Mouse (Mus musculus): ENCODE measurements around the gene Col24a1.

- TF ChIP-seq USF1 (IDR thresholded peaks at IDR 0.05; ENCODE audit: low read depth) (no peak), E2F4 (IDR thresholded peaks at IDR 0.05; ENCODE audit: insufficient read depth) (no peak), CEBPB (IDR thresholded peaks at IDR 0.05; ENCODE audit: insufficient read depth, poor library complexity, severe bottlenecking) (no peak), MAX (IDR thresholded peaks at IDR 0.05; ENCODE audit: low read depth) (no peak), POLR2A (IDR thresholded peaks at IDR 0.05; ENCODE audit: insufficient read length, low read depth) (no peak), MYOD1 (IDR thresholded peaks at IDR 0.05; ENCODE audit: control insufficient read depth in 1 of 3, insufficient read length in 2 of 3, low read depth in 2 of 3) (peak in 2 of 3 experiments; percentile 20 to 53), TCF12 (IDR thresholded peaks at IDR 0.05; ENCODE audit: insufficient read depth, poor library complexity, severe bottlenecking) (no peak), TCF3 (IDR thresholded peaks at IDR 0.05; ENCODE audit: insufficient read length, low read depth) (peak; percentile 24), POLR2AphosphoS2 (IDR thresholded peaks at IDR 0.05; ENCODE audit: insufficient read length, low read depth) (no peak), SRF (IDR thresholded peaks at IDR 0.05; ENCODE audit: control insufficient read depth, insufficient read length, low read depth) (no peak), REST (IDR thresholded peaks at IDR 0.05; ENCODE audit: insufficient read depth, insufficient read length) (no peak)
These were observed 178.8 kb downstream of the Col24a1 start for GRCm38 (mm10) chr3:145471094-145471493.
